Mouse (Mus musculus) olfactory bulb, adult 2 months (tissue): Measurements from ENCODE around the gene Erp27. TPM values are rescaled to one million over a fixed set of nuclear protein-coding genes. Genes with fewer than 3 reads are reported as not detected.

Experiments used
- H3K27ac ChIP-seq: fragments of 200-500 bp; 2 replicates; pipeline ENCODE4 v1.5.1; 2012; ENCODE audit warnings: low read depth, low read length; ENCODE audit not compliant: insufficient read depth
- H3K4me1 ChIP-seq: fragments of 200-500 bp; 2 replicates; pipeline ENCODE4 v1.6.1; 2012; ENCODE audit warnings: low read length; ENCODE audit not compliant: control insufficient read depth, insufficient read depth
- H3K4me3 ChIP-seq: fragments of 200-500 bp; 2 replicates; pipeline ENCODE4 v1.5.1; 2012; ENCODE audit warnings: mild to moderate bottlenecking, low read depth, low read length, moderate library complexity; ENCODE audit not compliant: insufficient read depth
- CTCF ChIP-seq: fragments of 200-500 bp; IDR thresholded peaks from 2 replicates; pipeline ENCODE4 v1.5.1; 2012; ENCODE audit warnings: low read depth, mild to moderate bottlenecking, low read length, moderate library complexity; ENCODE audit not compliant: insufficient read depth
- POLR2A ChIP-seq: fragments of 200-500 bp; IDR thresholded peaks from 2 replicates; pipeline ENCODE4 v1.6.1; 2012; ENCODE audit warnings: mild to moderate bottlenecking, low read depth, low read length, moderate library complexity; ENCODE audit not compliant: insufficient read depth
- WGBS: fragments of 180-500 bp; shearing (Covaris S2); methylation state at CpG from one replicate; pipeline ENCODE4 v1.1.7; 2018; 5-methylcytosine and 5-hydroxymethylcytosine counted together
- polyA plus RNA-seq: library from polyadenylated mRNA; stranded (reverse); fragments of >200 nt; gene quantifications from 2 replicates; pipeline ENCODE4 v1.2.4, GENCODE M21; 2012; ENCODE audit warnings: low replicate concordance; ENCODE audit not compliant: missing spikeins, insufficient read depth, insufficient read length

Gene Erp27
- polyA plus RNA-seq, 1 experiment, result not detected

DNA sequence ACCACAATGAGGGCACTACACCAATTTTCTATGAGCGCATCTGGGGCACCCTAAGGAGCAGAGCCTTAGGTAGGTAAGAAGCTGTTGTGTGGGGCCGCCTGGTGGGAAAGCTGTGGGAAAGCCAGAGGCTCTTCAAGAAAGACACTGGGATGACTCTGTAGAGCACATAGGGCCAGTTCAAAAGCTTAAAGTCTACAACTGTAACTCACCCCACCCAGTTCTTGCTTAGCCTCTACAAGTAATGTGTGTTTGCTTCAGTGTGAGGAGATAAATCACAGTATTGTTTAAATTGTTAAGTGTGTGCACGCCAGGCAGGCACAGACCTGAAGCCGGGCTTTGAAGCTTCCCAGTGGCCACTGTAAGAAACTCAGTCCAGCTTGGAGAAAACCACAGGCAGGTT lies 55.8 kb downstream of the Erp27 start:
- Histone ChIP-seq H3K27ac (no peak overlapping the region), H3K4me3 (no peak overlapping the region), H3K4me1 (no peaks in the 10 kb centered on the region)
- 95% methylated on average over 4 of the region's 4 CpGs for WGBS
- no peak for TF ChIP-seq POLR2A
- no peak for TF ChIP-seq CTCF

- Histone ChIP-seq H3K4me3 (no peak overlapping the region), H3K4me1 (no peaks in the 10 kb centered on the region), H3K27ac (no peak overlapping the region)
- WGBS, result 95% methylated on average over 5 of the region's 5 CpGs
- no peak for TF ChIP-seq POLR2A
- no peak for TF ChIP-seq CTCF
Measured at GRCm38 (mm10) chr6:136865360-136865759, 56.6 kb downstream of the Erp27 start.

GRCm38 (mm10) chr6:136861020-136861419 lies 61.0 kb downstream of the Erp27 start:
- no peak for TF ChIP-seq POLR2A
- TF ChIP-seq CTCF, result no peak
- H3K4me3 ChIP-seq, result no peak overlapping the region
- H3K4me1 ChIP-seq, result peaks cover 3% of the 10 kb centered on the region; the same call in 1 of the 2 replicates
- no peak overlapping the region for H3K27ac ChIP-seq
- WGBS, result 38% methylated on average over 9 of the region's 9 CpGs

- TF ChIP-seq CTCF (no peak), POLR2A (no peak)
- Histone ChIP-seq H3K4me1 (peaks cover 3% of the 10 kb centered on the region; the same call in 1 of the 2 replicates), H3K27ac (no peak overlapping the region), H3K4me3 (no peak overlapping the region)
- 90% methylated on average over 8 of the region's 8 CpGs for WGBS
Measured at GRCm38 (mm10) chr6:136858420-136858819, 63.6 kb downstream of the Erp27 start.

DNA sequence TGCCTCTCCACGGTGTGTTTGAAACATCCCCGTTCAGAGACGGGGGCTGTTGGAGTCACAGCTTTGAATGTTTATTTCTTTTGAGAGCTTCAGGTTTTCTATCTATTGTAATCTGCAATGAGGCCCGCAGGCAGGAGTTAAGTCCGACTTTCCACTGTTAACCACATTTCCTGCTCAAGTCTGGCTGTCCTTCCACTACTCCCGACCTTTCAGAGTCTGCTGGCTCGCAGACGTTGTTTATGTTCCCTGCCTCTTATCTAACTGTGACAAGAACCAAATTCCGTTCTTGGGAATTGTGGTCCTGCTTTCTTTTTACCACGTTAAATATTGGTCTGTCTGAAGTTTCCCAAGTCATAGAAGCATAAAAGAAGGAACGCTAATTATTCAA lies 64.1 kb downstream of the Erp27 start:
- Histone ChIP-seq H3K4me3 (no peak overlapping the region), H3K27ac (no peak overlapping the region), H3K4me1 (peaks cover 4% of the 10 kb centered on the region; the same call in 1 of the 2 replicates)
- TF ChIP-seq POLR2A (no peak), CTCF (no peak)
- WGBS, result 61% methylated on average over 11 of the region's 11 CpGs

Other genes with a start within 250 kb of the Erp27 start
- not detected in 2 replicates for gene Gucy2c, start 140.4 kb downstream of the Erp27 start, polyA plus RNA-seq
- gene Hist4h4, start 117.8 kb downstream of the Erp27 start, polyA plus RNA-seq, result not detected in 2 replicates
- gene H2afj, start 113.9 kb downstream of the Erp27 start, polyA plus RNA-seq, result not detected in 2 replicates
- not detected in 2 replicates for gene BC049715, start 94.6 kb downstream of the Erp27 start, polyA plus RNA-seq
- 319 and 436 TPM in 2 replicates for gene Wbp11, start 93.9 kb downstream of the Erp27 start, polyA plus RNA-seq
- gene Smco3, start 86.7 kb downstream of the Erp27 start, polyA plus RNA-seq, result not detected in 2 replicates
- not detected in 2 replicates for gene Art4, start 64.4 kb downstream of the Erp27 start, polyA plus RNA-seq
- not detected in 2 replicates for gene Mgp, start 46.4 kb downstream of the Erp27 start, polyA plus RNA-seq
- gene Pde6h, start 1.7 kb upstream of the Erp27 start, polyA plus RNA-seq, result not detected in 2 replicates
- gene Arhgdib, start 19.7 kb upstream of the Erp27 start, polyA plus RNA-seq, result 393 TPM in 1 of 2 replicates, not detected in the other
- gene Rerg, start 248.3 kb upstream of the Erp27 start, polyA plus RNA-seq, result not detected in 2 replicates